Comparison of ENCODE assay signal across 13 mouse cellular contexts in the genomic region with DNA sequence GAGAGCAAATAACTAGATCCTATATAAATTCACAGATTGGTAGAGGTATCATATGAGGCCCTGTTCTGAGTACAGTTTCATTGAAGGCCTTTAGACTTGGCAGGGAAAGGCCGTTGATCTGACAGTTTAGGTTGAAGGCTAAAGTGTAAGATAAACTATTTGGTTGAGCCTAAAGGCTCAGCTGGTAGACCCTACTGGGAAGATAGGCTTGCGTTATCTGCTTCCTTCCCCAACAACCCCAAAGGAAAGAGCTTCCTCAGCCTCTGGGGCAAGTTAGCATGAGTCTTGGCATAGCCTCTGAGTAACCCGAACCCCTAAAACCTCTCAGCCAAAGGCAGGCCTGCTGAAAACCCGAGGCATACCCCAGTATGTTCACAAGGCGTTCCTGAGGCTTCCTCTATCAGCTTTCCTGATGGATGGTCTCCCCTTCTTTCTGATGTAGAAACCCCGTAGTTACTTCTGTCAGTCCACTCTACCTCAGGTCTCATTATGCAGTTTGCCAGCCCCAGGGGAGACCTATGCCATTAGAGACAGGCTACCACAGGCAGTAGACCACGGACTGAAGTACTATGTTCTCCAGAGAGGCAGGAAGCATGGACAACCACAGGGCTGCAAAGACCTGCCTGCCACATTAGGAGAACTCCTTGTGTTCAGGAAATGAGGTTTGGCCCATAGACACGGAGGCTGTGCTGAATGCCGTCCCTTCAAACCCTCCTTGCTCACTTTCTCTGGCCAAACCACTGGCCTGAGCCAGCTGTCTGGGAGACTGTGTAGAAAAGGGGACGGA. TPM values are rescaled to one million over a fixed set of nuclear protein-coding genes. Genes with fewer than 3 reads are reported as not detected.
DNase-seq lines count a peak whose midpoint lies in the region; ATAC-seq lines count a peak whose summit lies in the region.
"Had no signal": no experiment of that assay in that cellular context is flagged by ENCODE, and none has a peak within 500 bp of the region (broad histone marks: within the 10 kb centered on the region; RNA-seq: fewer than 3 reads in every experiment).

No protein-coding gene starts in this region.

- H3K27me3 ChIP-seq in forebrain, embryonic 11.5 days (ENCODE audit: control insufficient read depth, insufficient read depth, low read length), result no peaks in the 10 kb centered on the region
- no peaks in the 10 kb centered on the region for H3K27me3 ChIP-seq in forebrain, embryonic 16.5 days (replicated peaks; ENCODE audit: control insufficient read depth, insufficient read depth, low read length)
- H3K27me3 ChIP-seq in limb, embryonic 13.5 days, result peaks cover 9% of the 10 kb centered on the region
- H3K27me3 ChIP-seq: kidney, embryonic 15.5 days had no signal

- no peaks in the 10 kb centered on the region for H3K9me3 ChIP-seq in forebrain, embryonic 11.5 days (ENCODE audit: control insufficient read depth, low read length)
- H3K9me3 ChIP-seq in forebrain, embryonic 16.5 days (ENCODE audit: control insufficient read depth, low read length), result no peaks in the 10 kb centered on the region
- H3K9me3 ChIP-seq in limb, embryonic 13.5 days, result no peaks in the 10 kb centered on the region
- H3K9me3 ChIP-seq: kidney, embryonic 15.5 days had no signal

- no peak overlapping the region for H3K27ac ChIP-seq in forebrain, embryonic 11.5 days (ENCODE audit: low read depth, low read length)
- no peak overlapping the region for H3K27ac ChIP-seq in forebrain, embryonic 16.5 days (ENCODE audit: low read length)
- H3K27ac ChIP-seq in limb, embryonic 13.5 days, result no peak overlapping the region; the same call in 1 of the 2 replicates
- H3K27ac ChIP-seq: kidney, embryonic 15.5 days; liver, embryonic 14.5 days had no signal

- H3K36me3 ChIP-seq in forebrain, embryonic 11.5 days (ENCODE audit: control insufficient read depth, insufficient read depth, low read length), result no peaks in the 10 kb centered on the region
- no peaks in the 10 kb centered on the region for H3K36me3 ChIP-seq in forebrain, embryonic 16.5 days (ENCODE audit: control insufficient read depth, insufficient read depth)
- H3K36me3 ChIP-seq in limb, embryonic 13.5 days, result peaks cover 34% of the 10 kb centered on the region

- ATAC-seq in forebrain, embryonic 11.5 days (replicated peaks; ENCODE audit: low FRiP score), result no peak
- ATAC-seq in forebrain, embryonic 16.5 days, result no peak
- no peak for ATAC-seq in limb, embryonic 13.5 days (ENCODE audit: low FRiP score, low read depth)
- no peak for ATAC-seq in erythroblast, adult 5-6 weeks (replicated peaks; ENCODE audit: low FRiP score, poor library complexity, severe bottlenecking)

- H3K4me3 ChIP-seq in forebrain, embryonic 11.5 days (ENCODE audit: low read depth, low read length), result no peak overlapping the region
- H3K4me3 ChIP-seq in forebrain, embryonic 16.5 days (replicated peaks; ENCODE audit: low read length), result no peak overlapping the region
- H3K4me3 ChIP-seq in limb, embryonic 13.5 days, result no peak overlapping the region
- H3K4me3 ChIP-seq: kidney, embryonic 15.5 days had no signal

- peak; percentile 49 for DNase-seq in forebrain, embryonic 11.5 days (ENCODE audit: low spot score)
- DNase-seq in kidney, postnatal 10 days, result peak; percentile 13
- DNase-seq in kidney, postnatal 4 days, result no peak
- peak; percentile 26 for DNase-seq in MEL-GATA-1-ER (ENCODE audit: extremely low read depth, low read depth)
- DNase-seq in liver, result no peak
- DNase-seq: B cell, adult 2 months; layer of hippocampus, adult 9-11 months; right cerebral cortex, postnatal 4 days had no signal

- no peaks in the 10 kb centered on the region; the same call in 1 of the 2 replicates for H3K4me1 ChIP-seq in forebrain, embryonic 11.5 days (replicated peaks; ENCODE audit: control insufficient read depth, insufficient read depth, low read length)
- H3K4me1 ChIP-seq in forebrain, embryonic 16.5 days (replicated peaks; ENCODE audit: control insufficient read depth, insufficient read depth, low read length), result peaks cover 37% of the 10 kb centered on the region
- H3K4me1 ChIP-seq in limb, embryonic 13.5 days, result peaks cover 49% of the 10 kb centered on the region

- H3K9ac ChIP-seq in forebrain, embryonic 11.5 days (ENCODE audit: low read length), result no peak overlapping the region
- H3K9ac ChIP-seq in forebrain, embryonic 16.5 days (replicated peaks; ENCODE audit: low read depth, low read length), result no peak overlapping the region
- H3K9ac ChIP-seq in limb, embryonic 13.5 days, result no peak overlapping the region
- H3K9ac ChIP-seq: kidney, embryonic 15.5 days; liver, embryonic 14.5 days had no signal

- WGBS in forebrain, embryonic 11.5 days, result 78% methylated on average over 10 of the region's 10 CpGs
- 82% methylated on average over 10 of the region's 10 CpGs for WGBS in forebrain, embryonic 16.5 days
- WGBS in limb, embryonic 13.5 days, result 62% methylated on average over 10 of the region's 10 CpGs

- no peak overlapping the region for H3K4me2 ChIP-seq in forebrain, embryonic 11.5 days (ENCODE audit: low read depth, low read length, severe bottlenecking)
- H3K4me2 ChIP-seq in forebrain, embryonic 16.5 days (ENCODE audit: low read length), result no peak overlapping the region
- peak overlapping the region; percentile 92 for H3K4me2 ChIP-seq in limb, embryonic 13.5 days (replicated peaks)

RNA-seq across cellular contexts. Expression of a gene that starts 6.1 kb away (rescaled TPM):
- 35.7 and 37.4 TPM in 2 replicates for polyA plus RNA-seq in forebrain, embryonic 11.5 days (2014; fragmentation: Nextera tagmentation; extraction: Ambion mirVana)
- polyA plus RNA-seq in forebrain, embryonic 16.5 days (2015; fragmentation: Nextera tagmentation; extraction: Ambion mirVana), result 26.8 and 31.0 TPM in 2 replicates
- 129 and 140 TPM in 2 replicates for polyA plus RNA-seq in limb, embryonic 13.5 days (2015; fragmentation: Nextera tagmentation; extraction: Ambion mirVana)
- total RNA-seq in erythroblast, adult 5-6 weeks (2015; ENCODE audit: low replicate concordance), result 2.3 and 3.3 TPM in 2 replicates
- total RNA-seq in erythroblast, adult 5-6 weeks (2017; ENCODE audit: low replicate concordance), result 0.42 and 2.5 TPM in 2 replicates

RNA-seq across cellular contexts. Expression of a gene that starts 44.3 kb away (rescaled TPM):
- 708 and 809 TPM in 2 replicates for polyA plus RNA-seq in forebrain, embryonic 11.5 days (2014; fragmentation: Nextera tagmentation; extraction: Ambion mirVana)
- 279 and 331 TPM in 2 replicates for polyA plus RNA-seq in forebrain, embryonic 16.5 days (2015; fragmentation: Nextera tagmentation; extraction: Ambion mirVana)
- 344 and 367 TPM in 2 replicates for polyA plus RNA-seq in limb, embryonic 13.5 days (2015; fragmentation: Nextera tagmentation; extraction: Ambion mirVana)
- total RNA-seq in erythroblast, adult 5-6 weeks (2015; ENCODE audit: low replicate concordance), result not detected in 2 replicates
- not detected in 2 replicates for total RNA-seq in erythroblast, adult 5-6 weeks (2017; ENCODE audit: low replicate concordance)

Comparison
In these comparisons a context has a peak if more than half of its experiments do, and no peak if none do; other contexts are left out.
1. DNase-seq: peak in forebrain, embryonic 11.5 days (single experiment), kidney, postnatal 10 days (single experiment) and MEL-GATA-1-ER (single experiment); none in kidney, postnatal 4 days (0 of 2) and liver (single experiment).